Mouse (Mus musculus): ENCODE measurements at regions not wholly inside any gene's neighbourhood (a gene's known extent, or its start where the extent isn't known, plus 50 kb on each side); places are given as distances from the start of the nearest gene placed in this dataset.
A peak's percentile ranks its signal among the peaks of the same experiment; 100 is the strongest.

GRCm38 (mm10) chr8:86428998-86429651 is 151.4 kb downstream of the Abcc12 start:
- DNase-seq (ENCODE audit: low spot score), result no peak

GRCm38 (mm10) chr8:86428131-86428530 is 152.4 kb downstream of the Abcc12 start:
- DNase-seq (ENCODE audit: low spot score), result no peak

GRCm38 (mm10) chr8:86426056-86426455 is 154.4 kb downstream of the Abcc12 start:
- DNase-seq (ENCODE audit: low spot score), result no peak

- DNase-seq (ENCODE audit: low spot score), result no peak
Observed at GRCm38 (mm10) chr8:86425382-86425781, 155.1 kb downstream of the Abcc12 start.

GRCm38 (mm10) chr8:86419059-86419651 is 161.3 kb downstream of the Abcc12 start:
- no peak for DNase-seq (ENCODE audit: low spot score)

- DNase-seq (ENCODE audit: low spot score), result no peak
Observed at GRCm38 (mm10) chr8:86418414-86418981, 162.0 kb downstream of the Abcc12 start.

- DNase-seq (ENCODE audit: low spot score), result no peak
Observed at GRCm38 (mm10) chr8:86415208-86415607, 165.3 kb downstream of the Abcc12 start.

GRCm38 (mm10) chr8:86411232-86411631 is 169.3 kb downstream of the Abcc12 start:
- DNase-seq (ENCODE audit: low spot score), result no peak

- no peak for DNase-seq (ENCODE audit: low spot score)
Observed at GRCm38 (mm10) chr8:86406196-86406595, 174.3 kb downstream of the Abcc12 start.

GRCm38 (mm10) chr8:86403434-86403833 is 177.1 kb downstream of the Abcc12 start:
- no peak for DNase-seq (ENCODE audit: low spot score)

- no peak for DNase-seq (ENCODE audit: low spot score)
Observed at GRCm38 (mm10) chr8:86401946-86402345, 178.5 kb downstream of the Abcc12 start.

GRCm38 (mm10) chr8:86395121-86395520 is 185.4 kb downstream of the Abcc12 start:
- no peak for DNase-seq (ENCODE audit: low spot score)

GRCm38 (mm10) chr8:86393835-86394234 is 186.7 kb downstream of the Abcc12 start:
- no peak for DNase-seq (ENCODE audit: low spot score)

- DNase-seq (ENCODE audit: low spot score), result no peak
Observed at GRCm38 (mm10) chr8:86393374-86393773, 187.1 kb downstream of the Abcc12 start.

- no peak for DNase-seq (ENCODE audit: low spot score)
Observed at GRCm38 (mm10) chr8:86390715-86391114, 189.8 kb downstream of the Abcc12 start.

GRCm38 (mm10) chr8:86389690-86390671 is 190.5 kb downstream of the Abcc12 start:
- DNase-seq (ENCODE audit: low spot score), result peak; percentile 8

GRCm38 (mm10) chr8:86385236-86385635 is 195.2 kb downstream of the Abcc12 start:
- no peak for DNase-seq (ENCODE audit: low spot score)

GRCm38 (mm10) chr8:86381977-86382376 is 198.5 kb downstream of the Abcc12 start:
- DNase-seq (ENCODE audit: low spot score), result no peak

GRCm38 (mm10) chr8:86368062-86368461 is 212.4 kb downstream of the Abcc12 start:
- DNase-seq (ENCODE audit: low spot score), result no peak

GRCm38 (mm10) chr8:86366636-86367035 is 213.8 kb downstream of the Abcc12 start:
- DNase-seq (ENCODE audit: low spot score), result no peak

GRCm38 (mm10) chr8:86365726-86366125 is 214.8 kb downstream of the Abcc12 start:
- no peak for DNase-seq (ENCODE audit: low spot score)

- no peak for DNase-seq (ENCODE audit: low spot score)
Observed at GRCm38 (mm10) chr8:86364898-86365297, 215.6 kb downstream of the Abcc12 start.

Data from ovary, adult 18-20 months (tissue).